Mouse (Mus musculus) ES-E14 (cell line): ENCODE data around the gene Atf7ip.

ENCODE experiments used
- CHD2 ChIP-seq: IDR thresholded peaks from 2 replicates; pipeline ENCODE4 v1.6.1; 2014; ENCODE audit warnings: mild to moderate bottlenecking, low read depth, low read length, inconsistent platforms
- HCFC1 ChIP-seq: IDR thresholded peaks from 2 replicates; pipeline ENCODE4 v1.6.1; 2012; ENCODE audit warnings: low read length, inconsistent platforms, borderline replicate concordance; ENCODE audit not compliant: insufficient read depth
- ZNF384 ChIP-seq: IDR thresholded peaks from 2 replicates; pipeline ENCODE4 v1.6.1; 2012; ENCODE audit warnings: low read depth, low read length, inconsistent platforms

GRCm38 (mm10) chr6:136554774-136555522 lies 49.0 kb downstream of the Atf7ip start:
- TF ChIP-seq CHD2 (no peak), ZNF384 (no peak), HCFC1 (no peak)
